Mouse (Mus musculus) spleen, postnatal 10 days (tissue): ENCODE measurements around the gene Lactbl1.

ENCODE experiments used
- DNase-seq, 2 experiments: peaks; one replicate each; pipeline ENCODE4 v3.0.0; 2021 to 2022; ENCODE audit warnings: low spot score in 2 of 2

The Lactbl1 gene

GRCm38 (mm10) chr4:136622388-136622787 is at the start of gene Lactbl1:
Gene Lactbl1 (plus strand): TSS chr4:136622621.
- DNase-seq, result no peak

GRCm38 (mm10) chr4:136581885-136582284 is 40.5 kb upstream of the Lactbl1 start:
- DNase-seq, result no peak

GRCm38 (mm10) chr4:136587221-136587827 is 35.1 kb upstream of the Lactbl1 start:
- DNase-seq, result no peak

GRCm38 (mm10) chr4:136588003-136588402 is 34.4 kb upstream of the Lactbl1 start:
- DNase-seq, result no peak

- no peak for DNase-seq
Observed at GRCm38 (mm10) chr4:136592111-136592510, 30.3 kb upstream of the Lactbl1 start.

GRCm38 (mm10) chr4:136594006-136594405 is 28.4 kb upstream of the Lactbl1 start:
- DNase-seq, result no peak

- no peak for DNase-seq
Observed at GRCm38 (mm10) chr4:136595221-136595620, 27.2 kb upstream of the Lactbl1 start.

- no peak for DNase-seq
Observed at GRCm38 (mm10) chr4:136598268-136598876, 24.0 kb upstream of the Lactbl1 start.

GRCm38 (mm10) chr4:136599869-136600268 is 22.6 kb upstream of the Lactbl1 start:
- DNase-seq, result no peak

GRCm38 (mm10) chr4:136600536-136600935 is 21.9 kb upstream of the Lactbl1 start:
- DNase-seq, result no peak

- peak; percentile 48 to 74 for DNase-seq
Observed at GRCm38 (mm10) chr4:136601476-136601875, 20.9 kb upstream of the Lactbl1 start.

GRCm38 (mm10) chr4:136602018-136602554 is 20.3 kb upstream of the Lactbl1 start:
- DNase-seq, result peak; percentile 65 to 71

GRCm38 (mm10) chr4:136602568-136602967 is 19.9 kb upstream of the Lactbl1 start, which contains the start of gene Kdm1a:
Gene Kdm1a (minus strand): TSS chr4:136602723.
- peak; percentile 96 to 98 for DNase-seq

- no peak for DNase-seq
Observed at GRCm38 (mm10) chr4:136605756-136606485, 16.5 kb upstream of the Lactbl1 start.

GRCm38 (mm10) chr4:136610387-136610856 is 12.0 kb upstream of the Lactbl1 start, which contains the start of gene Tex46:
Gene Tex46 (plus strand): TSS chr4:136610437.
- no peak for DNase-seq

- DNase-seq, result no peak
Observed at GRCm38 (mm10) chr4:136613657-136614056, 8.8 kb upstream of the Lactbl1 start.

GRCm38 (mm10) chr4:136621336-136621735 is 1.1 kb upstream of the Lactbl1 start:
- peak; percentile 13 to 32 for DNase-seq

- no peak for DNase-seq
Observed at GRCm38 (mm10) chr4:136621956-136622355, 465 bp upstream of the Lactbl1 start.

GRCm38 (mm10) chr4:136626590-136626989 is 4.2 kb downstream of the Lactbl1 start:
- DNase-seq, result peak; percentile 14 to 37

- no peak for DNase-seq
Observed at GRCm38 (mm10) chr4:136631237-136631994, 9.0 kb downstream of the Lactbl1 start.

GRCm38 (mm10) chr4:136635995-136636394 is 13.6 kb downstream of the Lactbl1 start:
- no peak for DNase-seq

- DNase-seq, result no peak
Observed at GRCm38 (mm10) chr4:136636511-136636910, 14.1 kb downstream of the Lactbl1 start.
